ENCODE assay signal across 8 mouse cellular contexts in the genomic region with DNA sequence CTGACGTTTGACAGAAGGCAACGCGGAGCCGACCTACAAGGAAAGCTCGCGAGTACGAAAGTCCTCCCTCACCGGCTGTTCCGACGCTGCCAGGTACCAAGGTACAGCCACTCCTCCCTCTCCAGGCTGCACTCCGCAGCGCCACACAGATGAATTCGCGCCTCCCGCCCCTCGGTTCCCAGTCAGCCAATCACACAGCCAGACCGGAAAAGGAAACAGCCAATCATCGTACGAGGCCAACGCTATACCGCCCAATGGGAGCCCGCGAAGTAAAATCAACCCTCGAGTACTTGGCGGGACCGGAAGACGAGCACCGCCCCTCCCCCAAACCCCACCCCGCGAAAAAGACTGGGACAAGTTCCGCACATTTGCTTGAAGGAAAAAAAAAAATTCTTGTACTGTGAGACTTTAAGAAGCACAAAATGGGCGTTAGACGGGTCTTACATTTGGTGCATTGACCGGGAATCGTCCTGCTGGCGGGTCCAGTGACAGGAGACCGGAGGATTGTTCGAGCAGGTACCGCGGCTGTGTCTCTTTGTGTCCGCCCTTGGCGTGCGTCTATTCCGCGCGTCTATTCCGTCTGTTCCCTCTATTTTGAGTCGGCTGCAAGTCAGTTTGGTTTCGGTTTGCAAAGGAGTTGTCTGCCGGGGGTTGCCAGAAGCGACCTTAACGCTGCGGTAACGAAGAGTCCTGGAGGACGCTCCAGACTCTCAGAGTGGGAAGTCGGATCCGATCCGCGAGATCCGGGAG. TPM values are rescaled to one million over a fixed set of nuclear protein-coding genes. Genes with fewer than 3 reads are reported as not detected.
DNase-seq lines count a peak whose midpoint lies in the region; ATAC-seq lines count a peak whose summit lies in the region.

A gene (minus strand): TSS at position 157 of the 750 bp plus-strand sequence.

- H3K36me3 ChIP-seq in hindbrain, embryonic 16.5 days (ENCODE audit: control insufficient read depth, insufficient read depth, low read length), result peaks cover 21% of the 10 kb centered on the region
- H3K36me3 ChIP-seq in macrophage (ENCODE audit: inconsistent target), result peaks cover 18% of the 10 kb centered on the region; the same call in 1 of the 2 replicates

- peak within 1 kb of the TSS; percentile 81 for H3K4me3 ChIP-seq in hindbrain, embryonic 16.5 days (ENCODE audit: low read length)
- peak within 1 kb of the TSS; percentile 97 for H3K4me3 ChIP-seq in macrophage (ENCODE audit: inconsistent target)

- DNase-seq in WW6 (ENCODE audit: low read depth, low spot score), result peak; percentile 97
- peak; percentile 87 to 91 for DNase-seq in cerebellum, postnatal 4 days (ENCODE audit: low spot score in 2 of 2)
- peak; percentile 92 for DNase-seq in gastrocnemius, adult 18-20 months (ENCODE audit: low spot score)
- DNase-seq in left cerebral cortex, adult 18-20 months (ENCODE audit: low spot score in 2 of 2), result peak; percentile 86 to 91
- peak; percentile 92 for DNase-seq in right cerebral cortex, adult 18-20 months
- peak; percentile 60 for DNase-seq in urinary bladder, postnatal 10 days (ENCODE audit: low spot score)

- H3K4me1 ChIP-seq in hindbrain, embryonic 16.5 days (ENCODE audit: control insufficient read depth, insufficient read depth, low read depth, low read length), result peaks cover 6% of the 10 kb centered on the region

- under 1% methylated on average over 60 of the region's 60 CpGs for WGBS in hindbrain, embryonic 16.5 days
- WGBS in macrophage (ENCODE audit: missing documents), result 2% methylated on average over 60 of the region's 60 CpGs

- peaks cover 9% of the 10 kb centered on the region for H3K9me3 ChIP-seq in hindbrain, embryonic 16.5 days (ENCODE audit: control insufficient read depth, low read length)

- peak within 1 kb of the TSS; percentile 74 for H3K9ac ChIP-seq in hindbrain, embryonic 16.5 days (ENCODE audit: low read depth, low read length)

- ATAC-seq in hindbrain, embryonic 16.5 days, result peak; percentile 99

- peak within 1 kb of the TSS; percentile 74 for H3K4me2 ChIP-seq in hindbrain, embryonic 16.5 days (ENCODE audit: low read length)

- no peaks in the 10 kb centered on the region for H3K27me3 ChIP-seq in hindbrain, embryonic 16.5 days (replicated peaks; ENCODE audit: control insufficient read depth, insufficient read depth, low read length)

- peak within 1 kb of the TSS; percentile 78 for H3K27ac ChIP-seq in hindbrain, embryonic 16.5 days (ENCODE audit: low read depth, low read length)
- peak within 1 kb of the TSS; percentile 85 for H3K27ac ChIP-seq in macrophage

- peaks cover 62% of the 10 kb centered on the region for H3K79me2 ChIP-seq in macrophage (ENCODE audit: inconsistent target)

RNA-seq across cellular contexts. Expression of the gene that starts here (rescaled TPM):
- total RNA-seq in gastrocnemius, adult 18-20 months (2021), result under 1 TPM; 0.05 TPM
- 1.7 and 2.1 TPM in 2 replicates for polyA plus RNA-seq in hindbrain, embryonic 16.5 days (2015; fragmentation: Nextera tagmentation; extraction: Ambion mirVana)
- under 1 TPM; 0.09 to 0.19 TPM for total RNA-seq in left cerebral cortex, adult 18-20 months (2021)
- 10 to 100 TPM in 2 of 26 experiments, 1 to 10 TPM in 24; 1.6 to 17.1 (median 4.1) TPM for total RNA-seq in macrophage (2018; cell fraction: chromatin; rRNA removed)
- 1 to 10 TPM in 21 of 26 experiments, under 1 TPM in 5; 0.71 to 2.2 (median 1.2) TPM for total RNA-seq in macrophage (2018; cell fraction: cytosol; rRNA removed)
- 10 to 100 TPM in 2 of 26 experiments, 1 to 10 TPM in 24; 1.3 to 17.1 (median 2.4) TPM for total RNA-seq in macrophage (2018; cell fraction: nucleus; rRNA removed)
- polyA plus RNA-seq in macrophage (2018), result 0.77 to 4.1 TPM (median 1.5 TPM) in 3 replicates

Comparison
In these comparisons a context has a peak if more than half of its experiments do, and no peak if none do; other contexts are left out.
1. Peak in every context shown above with its lines: DNase-seq, ATAC-seq, H3K4me3 ChIP-seq and H3K27ac ChIP-seq.
2. Peak in DNase-seq in gastrocnemius, adult 18-20 months; RNA of the gene not detected or under 1 TPM.
3. Peak in DNase-seq in left cerebral cortex, adult 18-20 months; RNA of the gene not detected or under 1 TPM.